Mouse (Mus musculus) liver, adult (tissue): ENCODE measurements around the gene Gm43738.

Experiments used
- GATA4 ChIP-seq: IDR thresholded peaks from 2 replicates; pipeline ENCODE4 v1.6.1; 2014; ENCODE audit warnings: mild to moderate bottlenecking, low read length; ENCODE audit not compliant: insufficient replicate concordance

Gm43738 gene

DNA sequence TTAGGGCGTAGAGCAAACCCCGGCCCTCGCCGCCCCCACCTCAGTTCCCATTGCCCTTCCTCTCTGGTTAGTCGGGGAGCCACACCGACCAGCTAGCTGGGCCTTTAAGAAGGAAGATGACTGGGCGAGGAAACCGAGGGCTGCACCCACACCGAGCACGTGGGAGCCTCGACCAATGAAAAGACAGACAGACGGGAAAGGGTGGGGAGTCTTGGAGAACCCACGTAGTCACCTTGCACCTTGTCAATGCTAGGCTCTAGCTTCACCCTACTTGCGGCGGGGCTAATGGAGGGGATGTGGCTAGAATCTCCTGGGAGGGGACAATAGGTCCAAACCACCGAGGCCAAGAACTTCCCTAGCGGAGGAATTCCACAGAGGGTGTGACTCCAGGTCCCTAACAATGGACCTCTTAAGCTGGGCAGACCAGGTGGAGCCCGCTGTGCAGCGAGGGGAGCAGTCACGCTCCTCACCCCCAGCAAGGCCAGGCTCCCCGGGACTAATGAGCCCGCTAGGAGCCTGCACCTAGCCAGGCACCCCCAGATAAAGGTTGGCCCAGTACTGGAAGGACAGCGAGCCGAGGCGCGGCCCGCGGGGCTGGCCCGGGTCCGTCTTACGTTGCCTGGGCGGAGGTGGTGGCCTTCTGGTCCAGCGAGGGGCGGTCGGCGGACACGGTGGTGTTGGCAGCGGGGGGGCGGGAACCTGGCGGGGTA, 10.9 kb downstream of the Gm43738 start:
- no peak for TF ChIP-seq GATA4

GRCm38 (mm10) chr3:89088974-89089373, 11.9 kb downstream of the Gm43738 start:
- no peak for TF ChIP-seq GATA4

DNA sequence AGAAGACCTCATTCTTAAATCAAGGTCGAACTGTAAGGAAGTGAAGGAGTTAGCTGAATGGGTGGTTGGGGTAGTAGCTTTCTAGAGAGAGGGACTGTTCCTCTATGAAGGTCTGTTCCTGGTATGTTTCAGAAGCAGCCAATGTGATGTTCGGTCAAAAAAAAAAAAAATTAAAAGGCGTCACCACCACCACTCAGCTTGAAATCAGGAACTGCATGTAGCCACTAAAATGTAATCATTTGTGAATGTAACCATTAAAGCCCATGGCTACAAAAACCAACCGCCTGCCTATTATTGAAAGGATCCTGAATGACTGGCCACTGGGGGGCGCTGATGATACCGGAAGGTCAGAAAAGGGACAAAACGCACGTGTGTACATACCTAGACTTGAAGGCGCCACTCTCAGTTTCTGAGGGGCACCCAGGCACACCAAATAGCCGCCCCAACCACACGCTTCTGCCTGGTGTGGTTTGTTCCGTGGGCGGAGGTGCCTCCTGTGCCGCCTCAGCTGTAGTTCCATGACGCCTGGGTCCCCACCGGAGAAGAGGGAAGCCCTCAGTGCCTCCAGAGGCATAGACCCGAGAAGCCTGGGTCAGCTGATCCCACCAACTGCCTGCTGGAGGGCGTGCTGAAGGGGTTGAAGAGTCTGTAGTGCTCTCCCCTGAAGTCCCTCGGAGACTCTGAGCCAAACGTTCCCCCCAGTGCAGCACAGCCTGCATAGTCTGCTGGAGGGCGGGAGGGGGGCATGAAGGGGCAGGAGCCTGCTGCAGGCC, 13.4 kb downstream of the Gm43738 start:
- no peak for TF ChIP-seq GATA4

- no peak for TF ChIP-seq GATA4
Observed at GRCm38 (mm10) chr3:89084654-89085190, 16.2 kb downstream of the Gm43738 start.

GRCm38 (mm10) chr3:89084133-89084532, 16.8 kb downstream of the Gm43738 start:
- no peak for TF ChIP-seq GATA4

GRCm38 (mm10) chr3:89077383-89077782, 23.5 kb downstream of the Gm43738 start:
- TF ChIP-seq GATA4, result no peak

GRCm38 (mm10) chr3:89067265-89067664, 33.6 kb downstream of the Gm43738 start:
- TF ChIP-seq GATA4, result no peak

- no peak for TF ChIP-seq GATA4
Observed at GRCm38 (mm10) chr3:89061696-89062095, 39.2 kb downstream of the Gm43738 start.

DNA sequence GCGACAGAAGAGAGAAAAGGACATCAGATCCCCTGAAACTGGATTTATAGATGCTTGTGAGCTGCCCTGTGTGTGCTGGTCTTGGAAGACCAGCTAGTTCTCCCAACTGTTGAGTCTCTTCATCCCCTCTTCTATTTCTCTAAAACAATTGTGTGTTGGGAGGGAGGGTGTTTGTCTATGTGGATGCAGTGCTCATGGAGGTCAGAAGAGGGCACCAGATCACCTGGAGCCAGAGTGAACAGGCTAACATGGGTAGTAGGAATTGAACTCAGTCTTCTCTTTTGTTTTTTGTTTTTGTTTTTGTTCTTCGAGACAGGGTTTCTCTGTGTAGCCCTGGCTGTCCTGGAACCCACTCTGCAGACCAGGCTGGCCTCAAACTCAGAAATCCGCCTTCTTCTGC, 42.1 kb downstream of the Gm43738 start:
- TF ChIP-seq GATA4, result no peak

DNA sequence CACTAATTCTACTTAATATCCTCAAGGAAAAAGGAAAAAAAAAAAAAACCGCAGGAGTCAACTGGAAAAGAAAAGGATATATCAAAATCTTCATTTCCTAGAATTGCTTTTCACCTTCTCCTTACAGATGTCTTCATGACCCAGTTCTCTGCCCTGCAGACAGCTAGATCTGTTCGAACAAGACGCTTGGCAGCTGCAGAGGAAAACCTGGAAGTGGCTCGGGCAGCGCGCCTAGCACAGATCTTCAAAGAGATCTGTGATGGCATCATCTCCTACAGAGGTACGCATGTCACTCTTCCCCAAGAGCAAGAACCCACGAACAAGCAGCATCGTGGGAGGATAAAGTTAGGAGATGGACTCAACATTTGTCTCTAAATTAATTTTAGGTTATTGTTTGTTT, 42.5 kb downstream of the Gm43738 start:
- TF ChIP-seq GATA4, result no peak

DNA sequence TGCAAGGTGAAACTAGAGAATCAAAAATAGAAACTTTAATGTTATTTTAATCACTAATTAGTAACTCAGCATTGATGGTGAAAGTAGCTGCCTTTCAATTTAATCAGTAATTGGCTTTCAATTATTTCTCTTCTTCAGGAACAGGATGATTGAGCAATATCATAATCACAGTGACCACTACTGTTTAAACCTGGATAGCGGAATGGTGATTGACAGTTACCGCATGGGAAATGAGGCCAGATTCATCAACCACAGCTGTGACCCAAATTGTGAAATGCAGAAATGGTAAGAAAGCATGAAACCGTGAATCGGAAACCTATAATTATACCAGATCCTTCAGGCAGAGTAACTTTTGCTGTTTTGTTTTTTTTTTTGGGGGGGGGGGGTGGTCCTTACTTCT, 57.5 kb downstream of the Gm43738 start:
- TF ChIP-seq GATA4, result no peak
